Mouse (Mus musculus) midbrain, embryonic 10.5 days (tissue): ENCODE data around the gene Ranbp1. TPM values are rescaled to one million over a fixed set of nuclear protein-coding genes. Genes with fewer than 3 reads are reported as not detected.
"Not testable (repeated sequence)": the region's sequence is repeated elsewhere in the genome, so short reads cannot be mapped to it uniquely, and the experiment has no call there.

Source experiments
- DNase-seq: peaks from one replicate; pipeline ENCODE4 v3.0.0-alpha.2; 2017; ENCODE audit warnings: low spot score
- H3K27ac ChIP-seq: fragments of 300-500 bp; sonication (generic); replicated peaks from 2 replicates; pipeline ENCODE4 v1.5.1; 2016; ENCODE audit warnings: mild to moderate bottlenecking
- H3K27me3 ChIP-seq: fragments of 300-500 bp; sonication (generic); 2 replicates; pipeline ENCODE4 v1.6.1; 2016; ENCODE audit warnings: low read depth, mild to moderate bottlenecking; ENCODE audit not compliant: poor library complexity, severe bottlenecking
- H3K36me3 ChIP-seq: fragments of 300-500 bp; sonication (generic); 2 replicates; pipeline ENCODE4 v1.6.1; 2016; ENCODE audit warnings: mild to moderate bottlenecking, moderate library complexity
- H3K4me1 ChIP-seq: fragments of 300-500 bp; sonication (generic); 2 replicates; pipeline ENCODE4 v1.6.1; 2016
- H3K4me3 ChIP-seq: fragments of 300-500 bp; sonication (generic); 2 replicates; pipeline ENCODE4 v1.5.1; 2016; ENCODE audit warnings: mild to moderate bottlenecking, moderate library complexity
- H3K9me3 ChIP-seq: fragments of 300-500 bp; sonication (generic); replicated peaks from 2 replicates; pipeline ENCODE4 v1.6.1; 2016; ENCODE audit warnings: mild to moderate bottlenecking
- WGBS: fragments of 180-500 bp; shearing (Covaris S2); methylation state at CpG from one replicate; pipeline ENCODE4 v1.1.7; 2016; 5-methylcytosine and 5-hydroxymethylcytosine counted together
- polyA plus RNA-seq: library from polyadenylated mRNA; unstranded; fragments of >200 nt; fragmentation: Nextera tagmentation; extraction: Ambion mirVana; gene quantifications from 2 replicates; pipeline ENCODE4 v1.2.1, GENCODE M21; 2016

Ranbp1 gene
- polyA plus RNA-seq, 1 experiment from 2014 or later = 1,334 TPM

DNA sequence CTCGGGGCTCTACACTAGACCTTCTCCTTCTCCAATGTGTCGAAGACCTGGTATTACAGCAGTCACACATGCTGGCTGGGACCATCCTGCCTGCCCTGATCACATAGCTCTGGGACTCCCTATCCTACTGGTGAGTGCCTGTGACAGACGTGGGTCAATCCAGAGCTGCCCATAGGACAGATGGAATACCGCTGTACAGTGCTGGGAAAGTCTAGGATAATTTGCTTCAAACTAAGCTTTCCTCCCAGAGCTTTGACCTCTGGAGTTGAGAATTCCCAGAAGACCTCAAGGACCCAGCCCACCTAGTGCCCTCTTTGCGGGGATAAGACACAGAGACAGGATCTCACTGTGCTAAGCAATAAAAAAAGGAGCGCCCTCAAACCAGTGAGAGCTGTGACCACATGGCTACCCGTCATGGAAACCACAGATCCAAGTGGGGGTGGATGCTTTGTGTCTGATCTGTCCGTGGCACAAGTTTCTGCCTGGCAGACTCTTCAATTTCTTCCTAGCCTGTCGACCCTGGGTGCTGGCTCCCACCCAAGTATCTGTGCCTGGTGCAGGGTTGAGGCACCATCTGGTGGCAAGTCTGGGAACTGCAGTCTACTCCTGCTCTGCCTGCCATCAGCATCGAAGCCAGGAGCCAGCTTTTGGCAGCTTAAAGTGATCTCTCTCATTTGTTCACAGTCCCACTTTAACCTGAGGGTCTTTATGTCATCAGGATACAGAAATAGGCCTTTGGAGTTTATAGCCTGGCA, 36.9 kb downstream of the Ranbp1 start:
- Histone ChIP-seq H3K9me3 (no peaks in the 10 kb centered on the region), H3K27ac (no peak overlapping the region), H3K36me3 (no peaks in the 10 kb centered on the region), H3K4me1 (peaks cover 38% of the 10 kb centered on the region), H3K27me3 (peaks cover 21% of the 10 kb centered on the region; the same call in 1 of the 2 replicates), H3K4me3 (no peak overlapping the region)
- WGBS = 49% methylated on average over 10 of the region's 10 CpGs
- DNase-seq = peak; percentile 86

DNA sequence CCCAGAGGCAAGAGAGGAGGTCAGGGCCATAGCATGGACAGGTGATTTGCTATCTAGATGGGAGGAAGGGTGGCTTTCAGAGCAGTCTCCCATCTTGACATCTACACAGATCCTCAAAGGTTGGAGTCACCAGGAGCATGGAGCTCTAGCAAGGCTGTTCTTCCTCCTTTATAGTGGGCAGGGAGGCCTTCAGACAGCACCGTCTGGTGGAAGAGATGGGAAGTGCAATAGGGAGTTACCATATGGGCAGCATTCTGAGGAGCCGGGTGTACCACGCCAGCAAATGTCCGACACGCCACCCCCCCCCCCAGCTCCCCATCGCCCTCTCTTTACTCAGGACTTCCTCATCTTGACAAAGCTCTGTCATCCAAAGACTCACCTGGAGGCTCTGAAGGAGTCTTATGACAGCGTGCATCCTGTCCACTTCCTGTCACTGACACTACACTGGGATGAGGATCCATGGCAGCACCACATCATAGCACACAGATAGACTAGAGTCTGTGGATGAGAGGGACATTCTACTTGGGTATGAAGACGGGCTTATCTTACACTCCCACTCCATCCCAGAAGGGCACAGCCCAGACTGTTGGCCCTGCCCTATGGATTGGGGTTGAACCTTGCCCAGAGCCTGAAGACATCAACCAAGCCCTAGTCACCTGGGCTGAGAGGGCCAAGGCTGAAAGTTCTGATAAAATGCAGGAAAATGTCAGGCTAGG, 37.7 kb downstream of the Ranbp1 start:
- Histone ChIP-seq H3K27ac (no peak overlapping the region), H3K4me1 (peaks cover 33% of the 10 kb centered on the region), H3K4me3 (no peak overlapping the region), H3K27me3 (peaks cover 21% of the 10 kb centered on the region; the same call in 1 of the 2 replicates), H3K36me3 (no peaks in the 10 kb centered on the region), H3K9me3 (no peaks in the 10 kb centered on the region)
- DNase-seq = peak; percentile 69
- 25% methylated on average over 8 of the region's 8 CpGs for WGBS

DNA sequence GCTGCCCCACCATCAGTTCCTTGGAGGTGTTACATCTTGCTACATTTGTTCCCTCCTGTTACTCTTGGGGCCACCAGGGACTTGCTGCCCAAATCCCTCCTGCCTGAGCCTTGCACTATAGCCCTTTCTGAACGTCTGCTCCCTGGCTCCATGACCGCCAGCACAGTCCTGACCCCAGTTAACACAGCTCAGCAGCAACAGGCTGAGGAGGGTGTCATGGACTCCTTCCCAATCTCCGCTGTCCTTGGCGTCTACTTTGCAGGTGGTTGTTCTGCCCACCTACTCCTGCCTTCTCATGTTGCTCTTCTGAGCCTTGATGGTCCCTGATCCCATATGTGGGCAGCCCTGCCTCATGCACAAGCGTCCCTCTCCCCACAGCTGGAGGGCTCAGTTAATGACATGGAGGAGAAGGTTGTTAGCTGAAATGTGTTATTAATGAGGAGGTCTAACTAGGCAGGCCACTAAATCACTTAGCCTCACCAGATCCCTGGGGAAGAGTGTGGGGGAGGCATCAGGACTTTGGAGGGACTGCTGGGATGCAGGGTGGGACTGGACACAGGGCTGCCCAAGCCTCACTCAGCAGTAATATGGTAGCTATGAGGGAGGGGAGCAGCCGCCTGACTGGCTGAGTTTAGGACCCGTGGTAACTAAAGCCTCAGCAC, 45.0 kb downstream of the Ranbp1 start:
- no peak overlapping the region for H3K4me3 ChIP-seq

DNA sequence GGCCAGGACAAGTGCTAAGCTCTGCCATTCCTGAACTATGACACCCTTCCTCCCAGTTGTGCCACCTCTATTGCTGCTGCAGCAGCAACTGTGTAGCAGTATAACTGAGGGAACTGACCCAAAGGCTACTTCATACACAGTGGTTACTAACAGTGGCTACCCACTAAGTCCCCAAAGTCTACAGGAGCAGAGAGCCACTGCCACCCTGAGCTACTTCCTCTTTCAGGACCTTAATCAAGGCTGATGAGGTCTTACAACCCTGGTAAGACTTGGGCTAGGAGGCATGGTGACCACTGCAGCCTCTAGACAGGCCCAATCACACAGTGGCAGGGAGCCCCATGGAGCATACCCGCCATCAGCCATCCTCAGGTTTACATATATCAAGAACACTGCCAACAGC, 46.5 kb downstream of the Ranbp1 start:
- Histone ChIP-seq H3K27me3 (no peaks in the 10 kb centered on the region), H3K4me3 (no peak overlapping the region), H3K4me1 (peaks cover 40% of the 10 kb centered on the region), H3K9me3 (no peaks in the 10 kb centered on the region), H3K36me3 (no peaks in the 10 kb centered on the region), H3K27ac (no peak overlapping the region)
- WGBS = 75% methylated on average over 1 of the region's 1 CpGs
- DNase-seq = no peak

More for the DNA sequence above, 45.0 kb downstream of the Ranbp1 start:
- H3K4me1 ChIP-seq = peaks cover 30% of the 10 kb centered on the region
- no peaks in the 10 kb centered on the region for H3K9me3 ChIP-seq
- no peaks in the 10 kb centered on the region for H3K36me3 ChIP-seq
- no peaks in the 10 kb centered on the region for H3K27me3 ChIP-seq
- 72% methylated on average over 7 of the region's 7 CpGs for WGBS
- no peak overlapping the region for H3K27ac ChIP-seq
- DNase-seq = no peak

DNA sequence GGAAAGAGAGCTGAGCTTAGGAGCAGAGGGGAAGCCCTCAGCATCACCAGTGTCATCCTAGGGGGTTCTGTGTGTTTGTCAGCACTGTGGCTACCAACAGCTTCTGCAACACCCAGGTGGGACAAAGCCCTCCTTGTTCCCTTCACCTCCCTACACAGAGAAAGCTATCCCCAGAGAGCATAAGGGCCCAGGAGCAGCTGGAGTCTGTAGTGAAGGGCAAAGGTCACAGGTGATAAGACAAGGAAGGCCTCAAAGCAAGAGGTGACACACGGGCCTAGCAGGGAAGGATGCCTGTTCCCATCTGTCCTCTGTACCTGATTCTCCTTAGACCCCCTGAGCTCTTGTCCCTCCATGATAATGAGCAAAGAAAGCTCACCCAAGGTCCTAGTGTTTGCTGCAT, 46.9 kb downstream of the Ranbp1 start:
- Histone ChIP-seq H3K27ac (no peak overlapping the region), H3K4me3 (no peak overlapping the region), H3K4me1 (peaks cover 40% of the 10 kb centered on the region), H3K9me3 (no peaks in the 10 kb centered on the region), H3K27me3 (no peaks in the 10 kb centered on the region), H3K36me3 (no peaks in the 10 kb centered on the region)
- WGBS = 62% methylated on average over 1 of the region's 1 CpGs
- DNase-seq = no peak

DNA sequence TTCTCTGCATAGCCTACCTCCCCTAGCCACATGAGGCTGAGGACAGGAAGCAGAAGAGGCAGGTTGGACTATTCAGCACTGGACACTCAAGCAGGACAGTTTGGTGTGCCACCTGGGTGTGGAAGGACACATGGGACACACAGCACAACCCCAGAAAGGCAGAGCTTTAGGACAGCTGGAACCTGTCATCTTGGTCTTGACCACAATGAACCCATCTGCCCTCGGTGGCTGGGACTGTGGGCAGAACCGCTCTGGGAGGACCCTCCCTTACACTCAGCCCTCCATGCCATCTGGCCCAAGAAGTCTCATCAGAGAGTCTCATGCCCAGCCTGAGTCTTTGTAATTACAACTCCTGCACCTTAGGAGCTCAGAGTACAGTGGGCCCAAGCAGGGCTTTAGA, 48.5 kb downstream of the Ranbp1 start:
- no peak for DNase-seq
- Histone ChIP-seq H3K9me3 (no peaks in the 10 kb centered on the region), H3K4me1 (peaks cover 44% of the 10 kb centered on the region), H3K36me3 (no peaks in the 10 kb centered on the region), H3K27me3 (no peaks in the 10 kb centered on the region), H3K27ac (peak overlapping the region; percentile 69; the same call in 1 of the 2 replicates), H3K4me3 (no peak overlapping the region)
- WGBS = 93% methylated on average over 2 of the region's 2 CpGs

DNA sequence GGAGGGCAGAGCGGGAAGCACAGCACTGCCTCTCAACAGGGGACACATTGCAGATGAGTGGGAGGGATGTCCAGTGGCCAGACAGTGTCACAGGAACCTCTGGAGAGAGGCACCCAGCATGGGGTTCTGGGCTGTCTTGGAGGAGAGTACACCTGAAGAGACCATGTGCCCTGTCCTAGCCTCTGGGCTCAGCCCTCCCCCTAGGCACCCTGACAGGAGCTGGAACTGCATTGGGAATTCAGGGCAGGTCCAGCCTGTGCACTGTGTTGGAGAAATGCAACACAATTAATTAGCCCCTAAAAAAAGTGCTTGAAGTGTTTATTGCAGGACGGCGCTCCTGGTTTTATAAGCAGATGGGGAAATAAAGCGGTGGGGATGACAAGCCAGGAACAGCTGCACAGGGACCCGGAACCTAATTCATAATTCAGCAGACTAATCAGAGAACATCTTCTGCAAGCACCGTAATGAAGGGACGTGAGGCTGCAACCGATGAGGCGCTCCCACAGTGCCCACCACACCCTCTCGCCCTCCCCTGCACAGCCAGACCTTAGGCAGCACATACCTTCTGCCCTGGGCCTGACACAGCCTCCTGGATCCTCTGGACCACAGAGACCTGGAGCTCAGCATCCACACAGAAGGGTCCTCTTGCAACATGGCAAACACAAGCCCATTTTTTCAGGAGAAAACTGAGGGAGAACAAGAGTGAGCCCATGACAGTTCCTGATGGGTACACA, 50.0 kb downstream of the Ranbp1 start:
- no peak for DNase-seq
- Histone ChIP-seq H3K27me3 (no peaks in the 10 kb centered on the region), H3K4me3 (no peak overlapping the region), H3K9me3 (no peaks in the 10 kb centered on the region), H3K36me3 (no peaks in the 10 kb centered on the region), H3K4me1 (peaks cover 54% of the 10 kb centered on the region), H3K27ac (peak overlapping the region; percentile 69; the same call in 1 of the 2 replicates)
- whole genome bisulfite sequencing = 87% methylated on average over 10 of the region's 10 CpGs

DNA sequence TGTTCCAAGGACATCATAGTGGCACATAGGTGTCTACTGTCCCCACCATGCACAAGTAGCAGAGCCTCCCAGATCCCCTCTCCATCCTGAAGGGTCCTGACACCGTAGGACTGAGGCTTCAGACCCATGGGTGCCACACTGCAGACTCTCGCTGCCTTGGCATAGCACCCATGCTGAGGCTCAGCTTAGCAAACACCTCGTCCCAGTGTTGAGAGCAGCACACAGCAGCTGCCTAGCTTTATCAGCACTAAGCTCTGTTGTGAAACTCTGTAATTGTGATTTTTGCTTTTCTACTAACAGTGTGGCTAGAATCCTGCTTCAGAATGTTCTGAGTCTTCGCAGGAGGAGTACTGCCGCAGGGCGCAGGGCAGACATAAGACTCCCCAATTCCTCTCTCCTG, 50.7 kb downstream of the Ranbp1 start:
- no peak for DNase-seq
- WGBS = 82% methylated on average over 6 of the region's 6 CpGs

DNA sequence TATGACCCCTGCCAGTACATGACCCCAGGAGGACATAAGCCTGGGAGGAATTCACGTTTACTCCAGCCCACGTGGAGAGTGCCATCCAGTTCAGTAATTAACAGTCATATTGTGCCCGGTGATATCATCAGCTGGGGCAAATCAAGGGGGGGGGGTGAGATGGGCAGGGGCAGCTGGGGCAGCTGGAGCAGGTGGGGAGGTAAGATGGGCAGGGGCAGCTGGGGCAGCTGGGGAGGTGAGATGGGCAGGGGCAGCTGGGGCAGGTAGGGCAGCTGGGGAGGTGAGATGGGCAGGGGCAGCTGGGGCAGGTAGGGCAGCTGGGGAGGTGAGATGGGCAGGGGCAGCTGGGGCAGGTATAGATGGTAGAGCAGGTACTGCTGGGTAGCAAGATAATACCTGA, 53.0 kb downstream of the Ranbp1 start:
- WGBS = 71% methylated on average over 3 of the region's 3 CpGs
- not testable (repeated sequence) for H3K27ac ChIP-seq, DNase-seq, H3K27me3 ChIP-seq, H3K9me3 ChIP-seq, H3K36me3 ChIP-seq, H3K4me3 ChIP-seq
- H3K4me1 ChIP-seq = peaks cover 47% of the 10 kb centered on the region

More for the DNA sequence above, 50.7 kb downstream of the Ranbp1 start:
- peaks cover 54% of the 10 kb centered on the region for H3K4me1 ChIP-seq
- no peaks in the 10 kb centered on the region for H3K36me3 ChIP-seq
- no peaks in the 10 kb centered on the region for H3K27me3 ChIP-seq
- H3K9me3 ChIP-seq = no peaks in the 10 kb centered on the region
- H3K4me3 ChIP-seq = no peak overlapping the region
- H3K27ac ChIP-seq = peak overlapping the region; percentile 69

DNA sequence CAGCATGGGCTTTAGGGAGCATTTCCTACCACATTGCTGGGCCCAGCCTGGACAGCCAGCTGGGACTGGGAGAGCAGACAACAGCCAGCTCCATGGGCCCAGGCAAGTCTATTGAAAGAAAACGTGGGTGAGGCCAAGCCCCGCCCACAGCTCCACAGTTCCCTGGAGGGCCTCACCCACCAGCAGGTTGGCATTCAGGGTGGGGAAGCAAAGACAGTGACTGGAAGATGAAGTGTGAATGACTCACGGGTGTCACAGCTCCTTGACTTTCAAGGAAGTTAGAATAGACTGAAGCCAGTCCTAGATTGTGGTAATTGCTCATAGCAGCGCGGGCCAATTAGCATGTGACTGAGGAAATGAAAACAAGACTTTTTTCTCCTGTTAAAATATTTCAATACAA, 53.5 kb downstream of the Ranbp1 start:
- H3K4me3 ChIP-seq = no peak overlapping the region
- H3K27me3 ChIP-seq = no peaks in the 10 kb centered on the region
- 60% methylated on average over 5 of the region's 5 CpGs for WGBS
- no peak for DNase-seq
- peaks cover 42% of the 10 kb centered on the region for H3K4me1 ChIP-seq
- H3K9me3 ChIP-seq = no peaks in the 10 kb centered on the region
- H3K36me3 ChIP-seq = no peaks in the 10 kb centered on the region
- 0 out of 2 replicates have a peak overlapping the region, but pooled peaks have one; percentile 24 for H3K27ac ChIP-seq

DNA sequence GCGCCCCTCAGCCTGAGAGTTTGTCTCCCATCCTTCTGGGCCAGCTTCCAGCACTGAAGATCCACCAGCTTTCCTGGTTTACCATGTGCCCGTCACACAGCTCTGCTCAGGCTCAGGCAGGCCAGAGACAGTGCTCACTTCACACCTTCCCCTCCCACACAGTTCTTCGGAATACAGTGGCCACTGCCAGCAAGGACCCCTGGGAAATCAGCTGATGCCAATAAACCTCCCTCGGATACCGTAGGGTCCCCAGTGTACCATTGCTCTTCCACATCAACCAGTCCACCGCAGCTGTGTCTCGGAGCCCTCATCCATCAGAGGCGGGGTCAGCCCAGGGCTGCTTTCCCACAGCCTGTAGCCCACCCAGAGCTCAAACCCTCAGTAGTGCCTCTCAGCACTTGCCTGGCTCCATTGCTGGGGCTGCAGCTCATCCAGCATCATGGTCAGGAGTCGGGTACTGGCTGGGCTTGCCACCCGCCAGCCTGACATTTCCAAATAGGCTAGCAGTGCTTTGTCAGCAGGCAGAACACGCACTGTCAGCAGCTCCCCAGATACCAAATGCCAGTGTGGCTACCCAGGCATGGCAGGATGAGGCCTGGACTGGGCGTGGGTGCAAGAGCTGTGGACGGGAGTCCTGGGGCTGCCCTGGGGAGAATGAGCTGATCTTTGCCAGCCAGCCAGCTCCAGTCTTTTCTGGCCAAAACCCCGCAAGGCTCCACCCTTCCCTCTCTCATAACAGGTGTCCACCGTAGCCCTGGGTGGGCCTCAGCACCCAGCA, 54.1 kb downstream of the Ranbp1 start:
- WGBS = 82% methylated on average over 15 of the region's 15 CpGs
- Histone ChIP-seq H3K9me3 (no peaks in the 10 kb centered on the region), H3K27me3 (no peaks in the 10 kb centered on the region), H3K4me1 (peaks cover 35% of the 10 kb centered on the region), H3K36me3 (no peaks in the 10 kb centered on the region), H3K27ac (0 out of 2 replicates have a peak overlapping the region, but pooled peaks have one; percentile 24), H3K4me3 (no peak overlapping the region)
- no peak for DNase-seq

DNA sequence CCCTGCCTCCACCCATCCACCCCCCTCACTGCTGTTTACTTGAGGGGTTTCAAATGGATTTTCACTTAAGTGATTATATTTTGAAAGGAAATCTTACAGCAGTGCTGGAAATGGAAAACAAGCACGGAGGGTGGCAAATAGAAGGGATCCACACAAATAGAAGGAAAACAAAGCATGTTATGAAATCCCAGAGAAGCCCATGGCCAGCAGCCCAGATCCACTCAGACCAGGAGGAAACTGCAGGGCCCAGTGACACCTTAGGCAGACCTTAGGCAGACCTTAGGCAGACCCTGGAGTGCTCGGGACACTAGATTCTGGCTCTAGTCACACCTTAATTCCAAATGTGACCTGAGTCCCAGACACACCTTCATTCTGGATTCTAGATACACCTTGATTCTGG, 57.5 kb downstream of the Ranbp1 start:
- no peaks in the 10 kb centered on the region for H3K27me3 ChIP-seq
- no peak for DNase-seq
- H3K27ac ChIP-seq = no peak overlapping the region
- no peaks in the 10 kb centered on the region for H3K9me3 ChIP-seq
- 87% methylated on average over 2 of the region's 2 CpGs for WGBS
- H3K4me3 ChIP-seq = no peak overlapping the region
- H3K36me3 ChIP-seq = no peaks in the 10 kb centered on the region
- peaks cover 17% of the 10 kb centered on the region for H3K4me1 ChIP-seq
